Mouse (Mus musculus): ENCODE data around the gene Grid1. TPM values are rescaled to one million over a fixed set of nuclear protein-coding genes. Genes with fewer than 3 reads are reported as not detected.

Gene Grid1
- polyA plus RNA-seq, 1 experiment from 2014 or later: 0.24 TPM

DNA sequence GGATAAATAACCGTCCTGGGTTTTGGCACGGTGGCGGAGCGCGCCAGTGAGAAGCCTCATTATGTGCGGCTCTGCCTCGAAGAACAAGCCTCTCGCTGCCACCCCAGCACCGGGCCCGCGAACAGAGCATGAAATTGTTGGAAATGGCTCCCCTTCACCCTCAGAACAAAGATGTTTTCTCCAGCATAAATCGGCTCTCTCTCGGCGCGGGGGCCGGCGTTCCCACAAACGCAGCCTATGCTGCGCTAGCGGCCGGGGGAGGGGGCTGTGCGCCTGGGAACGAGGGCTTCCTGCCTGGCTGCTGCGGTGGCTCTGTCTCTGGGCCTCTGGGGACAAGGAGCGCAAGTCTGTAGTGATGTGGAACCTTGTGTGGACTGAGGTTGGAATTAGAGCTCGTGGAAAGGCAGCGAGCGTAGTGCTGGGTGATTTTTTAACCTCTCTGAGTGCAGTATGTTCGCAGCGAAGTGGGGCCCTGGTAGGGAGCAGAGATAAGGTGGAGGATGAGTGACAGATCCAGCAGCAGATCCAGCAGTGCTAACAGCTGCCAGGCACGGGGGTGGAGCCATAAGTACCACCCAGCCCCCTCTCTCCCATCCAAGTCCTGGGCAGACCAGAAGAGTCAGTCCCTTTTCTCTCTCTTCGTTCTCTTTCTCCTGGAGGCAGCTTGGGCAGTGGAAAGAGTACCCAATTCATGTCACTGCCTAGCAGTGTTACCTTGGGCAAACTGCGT, 76.5 kb downstream of the Grid1 start:
- Histone ChIP-seq H3K4me3 (peak overlapping the region; percentile 52), H3K9me3 (no peaks in the 10 kb centered on the region), H3K36me3 (replicated peaks) (no peaks in the 10 kb centered on the region), H3K27me3 (ENCODE audit: poor library complexity, severe bottlenecking) (peaks cover 64% of the 10 kb centered on the region), H3K27ac (peak overlapping the region; percentile 44; the same call in 1 of the 2 replicates), H3K4me1 (peaks cover 29% of the 10 kb centered on the region)
- 8% methylated on average over 33 of the region's 33 CpGs for WGBS
- DNase-seq (ENCODE audit: extremely low spot score, low spot score): peak; percentile 51

DNA sequence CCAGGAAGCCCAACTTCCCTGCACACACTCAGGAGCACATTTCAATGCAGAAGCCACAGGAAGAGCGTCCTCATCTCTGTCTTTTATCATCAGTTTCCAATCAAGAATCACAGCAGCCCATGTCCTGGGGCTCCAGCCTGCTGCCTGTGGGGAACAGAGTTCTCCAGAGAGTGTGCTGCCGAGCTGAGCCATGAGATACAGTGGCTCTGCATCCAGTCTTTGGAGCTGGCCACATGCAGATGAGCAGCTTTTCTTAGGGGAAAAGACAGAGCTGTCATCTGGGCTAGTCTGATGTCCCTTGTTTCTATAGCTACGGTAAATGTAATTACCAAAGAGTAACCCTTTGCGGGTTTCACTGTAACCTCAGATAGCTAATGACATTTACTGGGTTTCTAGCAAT, 83.9 kb downstream of the Grid1 start:
- Histone ChIP-seq H3K9me3 (no peaks in the 10 kb centered on the region), H3K36me3 (replicated peaks) (no peaks in the 10 kb centered on the region), H3K4me3 (no peak overlapping the region), H3K27ac (no peak overlapping the region), H3K4me1 (peaks cover 15% of the 10 kb centered on the region), H3K27me3 (ENCODE audit: poor library complexity, severe bottlenecking) (peaks cover 10% of the 10 kb centered on the region; the same call in 1 of the 2 replicates)
- no peak for DNase-seq (ENCODE audit: extremely low spot score, low spot score)
- 70% methylated on average over 4 of the region's 4 CpGs for WGBS

DNA sequence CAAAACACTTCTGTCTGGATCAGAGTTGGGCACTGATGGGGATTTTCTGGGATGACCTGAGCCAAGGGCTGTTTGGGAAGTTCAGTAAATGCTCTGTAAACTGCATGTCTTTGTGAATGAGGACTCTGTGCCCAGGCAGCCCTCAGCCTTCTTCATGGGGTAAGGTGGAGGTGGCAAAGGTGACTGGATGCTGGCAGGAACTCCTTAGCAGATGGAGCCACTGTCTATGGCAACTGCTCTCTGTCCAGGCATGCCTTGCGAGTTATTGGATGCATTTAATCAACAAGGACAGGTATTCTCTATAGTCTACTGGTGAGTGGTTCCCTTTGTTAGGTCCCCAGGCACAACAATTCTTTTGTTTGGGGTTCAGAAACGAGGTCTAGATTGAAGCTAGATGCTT, 85.8 kb downstream of the Grid1 start:
- H3K4me3 ChIP-seq: no peak overlapping the region
- H3K9me3 ChIP-seq: no peaks in the 10 kb centered on the region
- no peak overlapping the region for H3K27ac ChIP-seq
- no peaks in the 10 kb centered on the region for H3K36me3 ChIP-seq (replicated peaks)
- DNase-seq (ENCODE audit: extremely low spot score, low spot score): no peak
- H3K4me1 ChIP-seq: peaks cover 24% of the 10 kb centered on the region
- H3K27me3 ChIP-seq (ENCODE audit: poor library complexity, severe bottlenecking): no peaks in the 10 kb centered on the region
- 66% methylated on average over 2 of the region's 2 CpGs for WGBS

- no peak for DNase-seq (ENCODE audit: extremely low spot score, low spot score)
- H3K36me3 ChIP-seq (replicated peaks): no peaks in the 10 kb centered on the region
- H3K27me3 ChIP-seq (ENCODE audit: poor library complexity, severe bottlenecking): no peaks in the 10 kb centered on the region
- H3K27ac ChIP-seq: no peak overlapping the region
- H3K9me3 ChIP-seq: no peaks in the 10 kb centered on the region
- peaks cover 20% of the 10 kb centered on the region for H3K4me1 ChIP-seq
- 63% methylated on average over 2 of the region's 2 CpGs for WGBS
- H3K4me3 ChIP-seq: no peak overlapping the region
Observed at GRCm38 (mm10) chr14:34908366-34908765, 88.5 kb downstream of the Grid1 start.

- no peak overlapping the region for H3K4me3 ChIP-seq
- peaks cover 20% of the 10 kb centered on the region for H3K4me1 ChIP-seq
- no peaks in the 10 kb centered on the region for H3K9me3 ChIP-seq
- H3K36me3 ChIP-seq (replicated peaks): no peaks in the 10 kb centered on the region
- no peak overlapping the region for H3K27ac ChIP-seq
- no peaks in the 10 kb centered on the region for H3K27me3 ChIP-seq (ENCODE audit: poor library complexity, severe bottlenecking)
- WGBS: 10% methylated on average over 4 of the region's 4 CpGs
- no peak for DNase-seq (ENCODE audit: extremely low spot score, low spot score)
Observed at GRCm38 (mm10) chr14:34908804-34909203, 88.9 kb downstream of the Grid1 start.

GRCm38 (mm10) chr14:34916315-34916714, 96.4 kb downstream of the Grid1 start:
- Histone ChIP-seq H3K27me3 (ENCODE audit: poor library complexity, severe bottlenecking) (no peaks in the 10 kb centered on the region), H3K27ac (no peak overlapping the region), H3K4me1 (0 out of 2 replicates have a peak, but pooled peaks cover 3% of the 10 kb centered on the region), H3K36me3 (replicated peaks) (no peaks in the 10 kb centered on the region), H3K4me3 (no peak overlapping the region), H3K9me3 (no peaks in the 10 kb centered on the region)
- DNase-seq (ENCODE audit: extremely low spot score, low spot score): no peak
- 92% methylated on average over 6 of the region's 6 CpGs for WGBS

DNA sequence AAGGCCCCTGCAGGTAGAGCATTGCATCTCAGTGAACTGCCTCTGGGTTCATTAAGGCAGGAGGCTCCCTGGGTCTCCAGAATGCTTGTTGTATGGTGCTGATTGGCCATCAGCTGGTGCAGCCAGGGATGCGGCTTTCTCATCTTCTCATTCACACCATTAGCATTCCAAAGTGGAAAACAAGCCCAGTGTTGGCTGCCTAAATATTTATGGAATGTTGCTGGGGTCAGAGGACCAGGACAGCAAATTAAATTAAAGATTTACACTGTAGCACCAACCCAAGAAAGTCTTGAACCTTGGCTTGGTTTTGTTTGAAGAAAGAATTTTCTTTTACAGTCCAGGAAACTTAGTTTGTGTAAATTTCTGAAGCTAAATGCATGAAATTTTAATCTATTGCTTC, 97.2 kb downstream of the Grid1 start:
- no peaks in the 10 kb centered on the region for H3K27me3 ChIP-seq (ENCODE audit: poor library complexity, severe bottlenecking)
- no peaks in the 10 kb centered on the region for H3K36me3 ChIP-seq (replicated peaks)
- 0 out of 2 replicates have a peak, but pooled peaks cover 3% of the 10 kb centered on the region for H3K4me1 ChIP-seq
- no peak for DNase-seq (ENCODE audit: extremely low spot score, low spot score)
- no peaks in the 10 kb centered on the region for H3K9me3 ChIP-seq
- WGBS: 50% methylated on average over 1 of the region's 1 CpGs
- no peak overlapping the region for H3K27ac ChIP-seq
- H3K4me3 ChIP-seq: no peak overlapping the region

- H3K4me3 ChIP-seq: no peak overlapping the region
- no peaks in the 10 kb centered on the region for H3K27me3 ChIP-seq (ENCODE audit: poor library complexity, severe bottlenecking)
- H3K9me3 ChIP-seq: no peaks in the 10 kb centered on the region
- DNase-seq (ENCODE audit: extremely low spot score, low spot score): no peak
- WGBS: 76% methylated on average over 6 of the region's 6 CpGs
- H3K27ac ChIP-seq: no peak overlapping the region
- H3K36me3 ChIP-seq (replicated peaks): no peaks in the 10 kb centered on the region
- 0 out of 2 replicates have a peak, but pooled peaks cover 3% of the 10 kb centered on the region for H3K4me1 ChIP-seq
Observed at GRCm38 (mm10) chr14:34919221-34919620, 99.3 kb downstream of the Grid1 start.

DNA sequence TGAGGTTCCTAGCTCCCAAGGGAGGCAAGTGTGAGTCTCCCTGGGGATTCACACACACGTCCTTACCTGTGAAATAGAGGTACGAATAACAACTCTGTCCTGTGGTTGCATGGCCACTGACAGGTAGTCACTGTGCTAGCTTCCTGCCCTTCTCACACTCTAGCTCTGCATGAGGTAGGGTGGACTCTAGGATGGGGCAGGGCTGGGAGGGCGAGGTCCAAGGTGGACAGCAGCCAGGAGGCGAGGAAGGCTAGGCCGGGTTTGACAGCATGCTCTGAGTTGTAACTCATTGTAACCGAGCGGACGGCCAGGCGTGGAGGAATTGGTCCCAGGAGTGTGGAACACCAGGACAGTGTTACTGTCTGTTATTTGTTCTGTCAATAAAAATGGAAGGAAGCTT, 101.4 kb downstream of the Grid1 start:
- no peak for DNase-seq (ENCODE audit: extremely low spot score, low spot score)
- no peaks in the 10 kb centered on the region for H3K9me3 ChIP-seq
- H3K4me3 ChIP-seq: no peak overlapping the region
- H3K36me3 ChIP-seq (replicated peaks): no peaks in the 10 kb centered on the region
- no peaks in the 10 kb centered on the region for H3K27me3 ChIP-seq (ENCODE audit: poor library complexity, severe bottlenecking)
- H3K4me1 ChIP-seq: 0 out of 2 replicates have a peak, but pooled peaks cover 3% of the 10 kb centered on the region
- 87% methylated on average over 9 of the region's 9 CpGs for WGBS
- H3K27ac ChIP-seq: no peak overlapping the region

GRCm38 (mm10) chr14:34925021-34925420, 105.1 kb downstream of the Grid1 start:
- WGBS: 76% methylated on average over 5 of the region's 5 CpGs
- H3K4me1 ChIP-seq: no peaks in the 10 kb centered on the region

GRCm38 (mm10) chr14:34930040-34930719, 110.3 kb downstream of the Grid1 start:
- WGBS: 89% methylated on average over 8 of the region's 8 CpGs

More at GRCm38 (mm10) chr14:34925021-34925420, 105.1 kb downstream of the Grid1 start:
- H3K27ac ChIP-seq: no peak overlapping the region
- no peaks in the 10 kb centered on the region for H3K36me3 ChIP-seq (replicated peaks)
- H3K9me3 ChIP-seq: no peaks in the 10 kb centered on the region
- no peaks in the 10 kb centered on the region for H3K27me3 ChIP-seq (ENCODE audit: poor library complexity, severe bottlenecking)
- H3K4me3 ChIP-seq: no peak overlapping the region
- no peak for DNase-seq (ENCODE audit: extremely low spot score, low spot score)

DNA sequence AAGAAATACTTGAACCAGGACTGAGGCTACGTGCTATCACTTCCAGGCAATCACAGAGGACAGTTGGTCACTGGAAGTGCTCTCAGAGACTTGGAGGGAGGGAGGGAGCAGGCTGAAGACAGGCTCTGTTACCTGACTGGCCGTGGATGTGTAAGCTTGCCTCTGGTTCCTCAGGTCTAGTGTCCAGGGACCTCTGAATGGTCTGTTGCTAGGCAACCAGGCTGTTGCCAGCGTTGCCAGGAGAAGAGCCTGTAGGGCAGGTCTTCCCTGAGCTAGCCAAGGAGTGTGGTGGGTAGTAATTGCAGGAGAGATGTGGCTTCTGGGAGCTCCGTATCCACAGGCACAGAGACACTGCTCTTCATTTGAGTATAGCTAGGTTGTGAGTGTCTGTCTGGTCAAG, 113.3 kb downstream of the Grid1 start:
- peaks cover 11% of the 10 kb centered on the region; the same call in 1 of the 2 replicates for H3K4me1 ChIP-seq
- H3K36me3 ChIP-seq (replicated peaks): no peaks in the 10 kb centered on the region
- 43% methylated on average over 4 of the region's 4 CpGs for WGBS
- no peak overlapping the region for H3K27ac ChIP-seq
- H3K9me3 ChIP-seq: no peaks in the 10 kb centered on the region
- no peak overlapping the region for H3K4me3 ChIP-seq
- H3K27me3 ChIP-seq (ENCODE audit: poor library complexity, severe bottlenecking): no peaks in the 10 kb centered on the region
- no peak for DNase-seq (ENCODE audit: extremely low spot score, low spot score)

More at GRCm38 (mm10) chr14:34930040-34930719, 110.3 kb downstream of the Grid1 start:
- no peaks in the 10 kb centered on the region for H3K9me3 ChIP-seq
- H3K27me3 ChIP-seq (ENCODE audit: poor library complexity, severe bottlenecking): no peaks in the 10 kb centered on the region
- no peak overlapping the region for H3K27ac ChIP-seq
- H3K4me3 ChIP-seq: no peak overlapping the region
- peaks cover 4% of the 10 kb centered on the region; the same call in 1 of the 2 replicates for H3K4me1 ChIP-seq
- H3K36me3 ChIP-seq (replicated peaks): no peaks in the 10 kb centered on the region
- DNase-seq (ENCODE audit: extremely low spot score, low spot score): no peak

DNA sequence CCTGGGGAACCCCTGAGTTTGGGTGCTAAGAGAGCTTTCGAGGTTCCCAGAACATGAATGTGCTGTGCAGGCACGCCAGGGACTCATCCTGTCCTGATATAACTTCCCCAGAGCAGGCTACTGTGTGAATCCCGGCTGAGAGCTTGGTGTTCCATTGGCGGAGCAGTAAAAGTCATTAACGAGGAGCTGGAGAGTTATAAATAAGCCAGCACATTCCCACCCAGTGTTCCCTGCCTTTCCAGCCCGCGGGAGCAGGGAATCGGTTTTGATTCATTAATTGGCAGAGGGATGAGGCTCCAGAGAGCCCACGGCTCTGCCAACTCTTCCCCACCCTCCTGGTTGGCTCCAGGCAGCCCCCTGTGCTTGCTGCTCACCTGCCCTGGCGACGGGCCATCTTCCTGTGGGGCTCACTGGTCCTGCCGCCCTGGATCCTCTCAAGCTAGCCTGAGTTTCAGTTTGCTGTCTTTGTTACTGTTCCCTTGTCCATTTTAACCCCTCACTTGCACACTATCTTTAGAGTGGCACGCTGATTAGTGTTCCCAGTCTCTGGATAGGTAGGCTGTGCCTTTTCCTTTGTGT, 116.4 kb downstream of the Grid1 start:
- Histone ChIP-seq H3K36me3 (replicated peaks) (no peaks in the 10 kb centered on the region), H3K9me3 (no peaks in the 10 kb centered on the region), H3K27me3 (ENCODE audit: poor library complexity, severe bottlenecking) (no peaks in the 10 kb centered on the region), H3K4me3 (no peak overlapping the region), H3K27ac (no peak overlapping the region), H3K4me1 (peaks cover 11% of the 10 kb centered on the region; the same call in 1 of the 2 replicates)
- no peak for DNase-seq (ENCODE audit: extremely low spot score, low spot score)
- WGBS: 63% methylated on average over 13 of the region's 13 CpGs

Measured in forebrain, embryonic 10.5 days (tissue).